Mouse (Mus musculus) neural tube, embryonic 14.5 days (tissue): ENCODE measurements around the gene Rgl1. TPM values are rescaled to one million over a fixed set of nuclear protein-coding genes. Genes with fewer than 3 reads are reported as not detected.
A peak's percentile ranks its signal among the peaks of the same experiment; 100 is the strongest.

Experiments used
- ATAC-seq: fragments of 200-750 bp; cut with Nextera tagmentation; 2 replicates; pipeline ENCODE4 v1.8.0; 2017; ENCODE audit warnings: low read depth, mild to moderate bottlenecking, moderate TSS enrichment, moderate library complexity
- H3K27ac ChIP-seq: fragments of 300-500 bp; sonication (generic); 2 replicates; pipeline ENCODE4 v1.5.1; 2014; ENCODE audit warnings: low read depth, mild to moderate bottlenecking, control low read depth, low read length, moderate library complexity, mixed read lengths
- H3K27me3 ChIP-seq: fragments of 300-500 bp; sonication (generic); 2 replicates; pipeline ENCODE4 v1.6.1; 2014; ENCODE audit warnings: low read length; ENCODE audit not compliant: control insufficient read depth, insufficient read depth
- H3K36me3 ChIP-seq: fragments of 300-500 bp; sonication (generic); 2 replicates; pipeline ENCODE4 v1.6.1; 2014; ENCODE audit warnings: low read length, mixed read lengths; ENCODE audit not compliant: control insufficient read depth, insufficient read depth
- H3K4me1 ChIP-seq: fragments of 300-500 bp; sonication (generic); 2 replicates; pipeline ENCODE4 v1.6.1; 2014; ENCODE audit warnings: low read length; ENCODE audit not compliant: control insufficient read depth, insufficient read depth
- H3K4me2 ChIP-seq: fragments of 300-500 bp; sonication (generic); 2 replicates; pipeline ENCODE4 v1.6.1; 2014; ENCODE audit warnings: mild to moderate bottlenecking, low read depth, low read length, control low read depth
- H3K4me3 ChIP-seq: fragments of 300-500 bp; sonication (generic); 2 replicates; pipeline ENCODE4 v1.5.1; 2014; ENCODE audit warnings: low read depth, low read length, control low read depth, mixed read lengths
- H3K9ac ChIP-seq: fragments of 300-500 bp; sonication (generic); replicated peaks from 2 replicates; pipeline ENCODE4 v1.6.1; 2014; ENCODE audit warnings: low read depth, mild to moderate bottlenecking, control low read depth, low read length, mixed read lengths
- H3K9me3 ChIP-seq: fragments of 300-500 bp; sonication (generic); 2 replicates; pipeline ENCODE4 v1.6.1; 2016; ENCODE audit warnings: low read length; ENCODE audit not compliant: control insufficient read depth
- WGBS: fragments of 180-500 bp; shearing (Covaris S2); extraction: QIAGEN DNeasy Blood & Tissue Kit; methylation state at CpG from one replicate; pipeline ENCODE4 v1.1.7; 2014; 5-methylcytosine and 5-hydroxymethylcytosine counted together
- polyA plus RNA-seq: library from polyadenylated mRNA; unstranded; fragments of >200 nt; fragmentation: Nextera tagmentation; extraction: Ambion mirVana; gene quantifications from 2 replicates; pipeline ENCODE4 v1.2.1, GENCODE M21; 2014

Gene Rgl1
- polyA plus RNA-seq, 1 experiment from 2014 or later, result 14.9 TPM

- WGBS, result 93% methylated on average over 4 of the region's 4 CpGs
- H3K27ac ChIP-seq, result no peak overlapping the region
- no peak overlapping the region for H3K4me2 ChIP-seq
- H3K4me3 ChIP-seq, result no peak overlapping the region
- H3K9me3 ChIP-seq, result no peaks in the 10 kb centered on the region
- no peak for ATAC-seq
- no peak overlapping the region for H3K9ac ChIP-seq
- H3K4me1 ChIP-seq, result no peaks in the 10 kb centered on the region
- no peaks in the 10 kb centered on the region for H3K36me3 ChIP-seq
- H3K27me3 ChIP-seq, result no peaks in the 10 kb centered on the region
Measured at GRCm38 (mm10) chr1:152711037-152711436, 55.1 kb downstream of the Rgl1 start.

DNA sequence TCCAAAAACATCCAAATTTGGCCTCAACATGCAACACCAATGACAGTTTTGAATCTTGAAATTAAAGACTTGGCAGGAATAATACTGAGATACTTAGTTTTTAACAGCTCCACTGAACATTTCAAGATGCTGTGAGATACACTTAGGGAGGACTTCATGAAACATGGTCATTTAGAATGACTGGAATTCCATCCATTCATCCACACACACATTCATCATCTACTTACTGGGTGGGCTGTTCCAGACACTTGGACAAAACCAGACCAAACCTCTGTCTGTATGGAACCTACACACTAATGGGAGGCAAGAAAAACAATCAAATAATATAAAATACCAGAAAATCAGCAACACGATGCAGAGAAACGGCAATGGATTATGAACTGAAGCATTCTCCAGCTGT lies 58.6 kb downstream of the Rgl1 start:
- Histone ChIP-seq H3K9ac (no peak overlapping the region), H3K9me3 (no peaks in the 10 kb centered on the region), H3K27me3 (no peaks in the 10 kb centered on the region), H3K4me2 (no peak overlapping the region), H3K27ac (no peak overlapping the region), H3K36me3 (no peaks in the 10 kb centered on the region), H3K4me3 (no peak overlapping the region), H3K4me1 (peaks cover 6% of the 10 kb centered on the region; the same call in 1 of the 2 replicates)
- ATAC-seq, result no peak
- WGBS, result 92% methylated on average over 2 of the region's 2 CpGs

- no peaks in the 10 kb centered on the region for H3K9me3 ChIP-seq
- no peak for ATAC-seq
- no peaks in the 10 kb centered on the region for H3K27me3 ChIP-seq
- no peak overlapping the region for H3K4me3 ChIP-seq
- no peak overlapping the region for H3K27ac ChIP-seq
- no peak overlapping the region for H3K4me2 ChIP-seq
- H3K36me3 ChIP-seq, result no peaks in the 10 kb centered on the region
- no peak overlapping the region for H3K9ac ChIP-seq
- WGBS, result 57% methylated on average over 6 of the region's 6 CpGs
- H3K4me1 ChIP-seq, result peaks cover 6% of the 10 kb centered on the region; the same call in 1 of the 2 replicates
Measured at GRCm38 (mm10) chr1:152703941-152704340, 62.2 kb downstream of the Rgl1 start.

DNA sequence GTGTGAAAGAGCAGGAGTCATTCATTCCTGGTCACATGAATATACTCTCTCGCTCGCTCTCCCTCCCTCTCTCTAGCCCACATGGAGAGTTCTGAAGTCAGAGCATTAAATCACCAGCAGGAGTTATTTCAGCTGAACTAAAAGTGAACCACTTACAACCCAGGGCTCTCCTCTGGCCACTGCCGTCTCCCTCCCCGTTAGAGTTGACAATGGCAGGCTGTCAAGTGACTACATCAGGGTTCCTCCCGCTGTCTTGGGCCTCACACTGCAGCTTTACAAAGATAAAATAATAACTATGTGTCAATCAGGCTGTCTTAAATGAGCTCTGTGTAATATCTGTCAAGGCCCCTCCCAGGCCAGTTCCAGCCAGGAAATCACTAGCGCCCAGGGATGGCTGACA lies 63.2 kb downstream of the Rgl1 start:
- peak; percentile 60; the same call in 1 of the 2 replicates for ATAC-seq
- 18% methylated on average over 6 of the region's 6 CpGs for WGBS

GRCm38 (mm10) chr1:152701066-152701465 lies 65.1 kb downstream of the Rgl1 start:
- H3K4me1 ChIP-seq, result peaks cover 6% of the 10 kb centered on the region; the same call in 1 of the 2 replicates
- no peak overlapping the region for H3K4me3 ChIP-seq
- no peaks in the 10 kb centered on the region for H3K27me3 ChIP-seq
- no peak overlapping the region for H3K4me2 ChIP-seq
- WGBS, result 82% methylated on average over 5 of the region's 5 CpGs
- no peaks in the 10 kb centered on the region for H3K9me3 ChIP-seq
- no peak overlapping the region for H3K9ac ChIP-seq
- ATAC-seq, result no peak
- H3K27ac ChIP-seq, result no peak overlapping the region
- no peaks in the 10 kb centered on the region for H3K36me3 ChIP-seq

More for the DNA sequence above, 63.2 kb downstream of the Rgl1 start:
- Histone ChIP-seq H3K9ac (no peak overlapping the region), H3K36me3 (no peaks in the 10 kb centered on the region), H3K27me3 (no peaks in the 10 kb centered on the region), H3K4me2 (no peak overlapping the region), H3K4me1 (peaks cover 6% of the 10 kb centered on the region; the same call in 1 of the 2 replicates), H3K9me3 (no peaks in the 10 kb centered on the region), H3K4me3 (no peak overlapping the region), H3K27ac (no peak overlapping the region)

- H3K27me3 ChIP-seq, result no peaks in the 10 kb centered on the region
- H3K4me1 ChIP-seq, result no peaks in the 10 kb centered on the region
- no peak for ATAC-seq
- H3K27ac ChIP-seq, result no peak overlapping the region
- H3K9ac ChIP-seq, result no peak overlapping the region
- H3K4me2 ChIP-seq, result no peak overlapping the region
- H3K4me3 ChIP-seq, result no peak overlapping the region
- no peaks in the 10 kb centered on the region for H3K9me3 ChIP-seq
- WGBS, result 53% methylated on average over 3 of the region's 3 CpGs
- no peaks in the 10 kb centered on the region for H3K36me3 ChIP-seq
Measured at GRCm38 (mm10) chr1:152697341-152697740, 68.8 kb downstream of the Rgl1 start.

- ATAC-seq, result no peak; the same call in 1 of the 2 replicates
- WGBS, result 36% methylated on average over 9 of the region's 9 CpGs
- H3K4me3 ChIP-seq, result no peak overlapping the region
Measured at GRCm38 (mm10) chr1:152695491-152695890, 70.7 kb downstream of the Rgl1 start.

GRCm38 (mm10) chr1:152689968-152690367 lies 76.2 kb downstream of the Rgl1 start:
- H3K27me3 ChIP-seq, result no peaks in the 10 kb centered on the region
- H3K27ac ChIP-seq, result no peak overlapping the region
- no peak overlapping the region for H3K9ac ChIP-seq
- peaks cover 10% of the 10 kb centered on the region; the same call in 1 of the 2 replicates for H3K4me1 ChIP-seq
- no peak for ATAC-seq
- no peaks in the 10 kb centered on the region for H3K36me3 ChIP-seq
- H3K9me3 ChIP-seq, result no peaks in the 10 kb centered on the region
- H3K4me2 ChIP-seq, result no peak overlapping the region
- 93% methylated on average over 4 of the region's 4 CpGs for WGBS
- H3K4me3 ChIP-seq, result no peak overlapping the region

More at GRCm38 (mm10) chr1:152695491-152695890, 70.7 kb downstream of the Rgl1 start:
- no peak overlapping the region for H3K4me2 ChIP-seq
- no peaks in the 10 kb centered on the region for H3K9me3 ChIP-seq
- no peak overlapping the region for H3K27ac ChIP-seq
- no peak overlapping the region for H3K9ac ChIP-seq
- H3K36me3 ChIP-seq, result no peaks in the 10 kb centered on the region
- H3K4me1 ChIP-seq, result no peaks in the 10 kb centered on the region
- H3K27me3 ChIP-seq, result no peaks in the 10 kb centered on the region

- peak; percentile 47; the same call in 1 of the 2 replicates for ATAC-seq
- Histone ChIP-seq H3K4me1 (peaks cover 10% of the 10 kb centered on the region; the same call in 1 of the 2 replicates), H3K27ac (no peak overlapping the region), H3K27me3 (no peaks in the 10 kb centered on the region), H3K4me2 (no peak overlapping the region), H3K36me3 (no peaks in the 10 kb centered on the region), H3K4me3 (no peak overlapping the region), H3K9ac (no peak overlapping the region), H3K9me3 (no peaks in the 10 kb centered on the region)
- WGBS, result 23% methylated on average over 8 of the region's 8 CpGs
Measured at GRCm38 (mm10) chr1:152687733-152688181, 78.4 kb downstream of the Rgl1 start.
